Mouse (Mus musculus) hindbrain, embryonic 12.5 days (tissue): ENCODE data around the gene Slc45a1. TPM values are rescaled to one million over a fixed set of nuclear protein-coding genes. Genes with fewer than 3 reads are reported as not detected.
A peak's percentile ranks its signal among the peaks of the same experiment; 100 is the strongest.

Source experiments
- ATAC-seq: fragments of 200-750 bp; cut with Nextera tagmentation; 2 replicates; pipeline ENCODE4 v1.8.0; 2017; ENCODE audit warnings: moderate TSS enrichment; ENCODE audit not compliant: low FRiP score
- H3K27ac ChIP-seq: fragments of 300-500 bp; sonication (generic); 2 replicates; pipeline ENCODE4 v1.5.1; 2016; ENCODE audit warnings: mild to moderate bottlenecking
- H3K27me3 ChIP-seq: fragments of 300-500 bp; sonication (generic); 2 replicates; pipeline ENCODE4 v1.6.1; 2016; ENCODE audit warnings: mild to moderate bottlenecking
- H3K36me3 ChIP-seq: fragments of 300-500 bp; sonication (generic); 2 replicates; pipeline ENCODE4 v1.6.1; 2016; ENCODE audit warnings: mild to moderate bottlenecking
- H3K4me1 ChIP-seq: fragments of 300-500 bp; sonication (generic); 2 replicates; pipeline ENCODE4 v1.6.1; 2016
- H3K4me2 ChIP-seq: fragments of 300-500 bp; sonication (generic); replicated peaks from 2 replicates; pipeline ENCODE4 v1.6.1; 2016; ENCODE audit warnings: mild to moderate bottlenecking
- H3K4me3 ChIP-seq: fragments of 300-500 bp; sonication (generic); 2 replicates; pipeline ENCODE4 v1.5.1; 2016; ENCODE audit warnings: mild to moderate bottlenecking
- H3K9ac ChIP-seq: fragments of 300-500 bp; sonication (generic); 2 replicates; pipeline ENCODE4 v1.6.1; 2016; ENCODE audit warnings: mild to moderate bottlenecking, moderate library complexity
- H3K9me3 ChIP-seq: fragments of 300-500 bp; sonication (generic); replicated peaks from 2 replicates; pipeline ENCODE4 v1.6.1; 2016; ENCODE audit warnings: mild to moderate bottlenecking
- WGBS: fragments of 180-500 bp; shearing (Covaris S2); methylation state at CpG from one replicate; pipeline ENCODE4 v1.1.7; 2016; 5-methylcytosine and 5-hydroxymethylcytosine counted together
- polyA plus RNA-seq: library from polyadenylated mRNA; unstranded; fragments of >200 nt; fragmentation: Nextera tagmentation; extraction: Ambion mirVana; gene quantifications from 2 replicates; pipeline ENCODE4 v1.2.1, GENCODE M21; 2016

Gene Slc45a1
- polyA plus RNA-seq: 12.4 and 14.1 TPM in 2 replicates

- ATAC-seq: peak; percentile 67
- Histone ChIP-seq H3K4me3 (peak within 1 kb of the TSS; percentile 52), H3K4me1 (peaks cover 12% of the 10 kb centered on the region; the same call in 1 of the 2 replicates), H3K36me3 (no peaks in the 10 kb centered on the region), H3K27me3 (peaks cover 26% of the 10 kb centered on the region; the same call in 1 of the 2 replicates), H3K9ac (peak within 1 kb of the TSS; percentile 76), H3K4me2 (peak within 1 kb of the TSS; percentile 66), H3K27ac (no peak within 1 kb of the TSS), H3K9me3 (0 out of 2 replicates have a peak, but pooled peaks cover 1% of the 10 kb centered on the region)
- WGBS: 7% methylated on average over 41 of the region's 41 CpGs
Measured at GRCm38 (mm10) chr4:150651390-150652277, at the start of gene Slc45a1. Gene Slc45a1 (minus strand): TSS chr4:150652174.

- Histone ChIP-seq H3K27me3 (0 out of 2 replicates have a peak, but pooled peaks cover 2% of the 10 kb centered on the region), H3K4me1 (no peaks in the 10 kb centered on the region), H3K9ac (no peak overlapping the region), H3K9me3 (no peaks in the 10 kb centered on the region), H3K4me3 (no peak overlapping the region), H3K36me3 (no peaks in the 10 kb centered on the region), H3K27ac (no peak overlapping the region), H3K4me2 (no peak overlapping the region)
- no peak for ATAC-seq
- 95% methylated on average over 9 of the region's 9 CpGs for WGBS
Measured at GRCm38 (mm10) chr4:150700849-150701248, 48.9 kb upstream of the Slc45a1 start.

GRCm38 (mm10) chr4:150694434-150695108 is 42.6 kb upstream of the Slc45a1 start:
- ATAC-seq: no peak
- no peak overlapping the region for H3K9ac ChIP-seq
- H3K36me3 ChIP-seq: no peaks in the 10 kb centered on the region
- H3K27ac ChIP-seq: no peak overlapping the region
- no peak overlapping the region for H3K4me3 ChIP-seq
- no peak overlapping the region for H3K4me2 ChIP-seq
- no peaks in the 10 kb centered on the region for H3K9me3 ChIP-seq
- no peaks in the 10 kb centered on the region for H3K4me1 ChIP-seq
- H3K27me3 ChIP-seq: no peaks in the 10 kb centered on the region
- WGBS: 79% methylated on average over 10 of the region's 10 CpGs

GRCm38 (mm10) chr4:150692861-150693403 is 41.0 kb upstream of the Slc45a1 start:
- no peaks in the 10 kb centered on the region for H3K27me3 ChIP-seq
- 71% methylated on average over 10 of the region's 10 CpGs for WGBS
- H3K9ac ChIP-seq: no peak overlapping the region
- no peaks in the 10 kb centered on the region for H3K9me3 ChIP-seq
- ATAC-seq: no peak
- H3K36me3 ChIP-seq: no peaks in the 10 kb centered on the region
- H3K4me2 ChIP-seq: no peak overlapping the region
- no peaks in the 10 kb centered on the region for H3K4me1 ChIP-seq
- H3K27ac ChIP-seq: no peak overlapping the region
- H3K4me3 ChIP-seq: no peak overlapping the region

- H3K4me1 ChIP-seq: peaks cover 7% of the 10 kb centered on the region; the same call in 1 of the 2 replicates
- no peak for ATAC-seq
- WGBS: 80% methylated on average over 3 of the region's 3 CpGs
- no peaks in the 10 kb centered on the region for H3K9me3 ChIP-seq
- no peak overlapping the region for H3K27ac ChIP-seq
- H3K9ac ChIP-seq: no peak overlapping the region
- no peak overlapping the region for H3K4me3 ChIP-seq
- H3K27me3 ChIP-seq: no peaks in the 10 kb centered on the region
- no peak overlapping the region for H3K4me2 ChIP-seq
- H3K36me3 ChIP-seq: no peaks in the 10 kb centered on the region
Measured at GRCm38 (mm10) chr4:150690759-150691158, 38.8 kb upstream of the Slc45a1 start.

- no peak for ATAC-seq
- H3K9me3 ChIP-seq: no peaks in the 10 kb centered on the region
- no peak overlapping the region for H3K27ac ChIP-seq
- H3K4me3 ChIP-seq: no peak overlapping the region
- H3K36me3 ChIP-seq: no peaks in the 10 kb centered on the region
- H3K27me3 ChIP-seq: no peaks in the 10 kb centered on the region
- no peak overlapping the region for H3K9ac ChIP-seq
- peaks cover 16% of the 10 kb centered on the region for H3K4me1 ChIP-seq
- H3K4me2 ChIP-seq: no peak overlapping the region
- WGBS: 92% methylated on average over 10 of the region's 10 CpGs
Measured at GRCm38 (mm10) chr4:150689553-150689952, 37.6 kb upstream of the Slc45a1 start.

DNA sequence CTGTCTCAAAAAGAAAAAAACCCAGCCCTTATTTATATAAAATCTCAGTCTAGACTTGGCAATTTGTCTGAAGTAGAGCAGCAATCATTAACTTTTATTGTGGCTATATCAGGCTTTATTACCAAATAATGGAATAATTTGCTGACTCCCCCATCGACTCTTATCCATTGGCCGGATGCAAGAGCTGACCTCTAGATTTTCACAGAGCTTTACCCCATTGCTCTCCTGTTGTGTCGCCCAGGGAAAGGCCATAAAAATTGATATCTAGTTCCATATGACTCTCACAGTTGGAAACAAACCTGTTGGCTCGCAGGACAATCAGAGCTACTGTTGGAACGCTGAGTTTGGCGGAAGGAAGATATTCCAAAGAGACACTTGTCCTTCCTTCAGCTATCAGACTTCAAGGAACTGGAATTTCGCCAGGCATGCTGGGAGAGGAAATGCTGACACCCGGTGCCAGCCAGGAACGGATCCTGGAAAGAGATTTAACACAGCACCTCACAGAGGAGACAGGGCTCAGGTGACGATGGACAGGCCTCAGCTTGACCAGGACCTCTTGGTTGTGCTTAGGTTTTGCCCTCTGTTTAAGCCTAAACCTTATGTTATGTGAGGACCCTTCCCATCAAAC is 35.3 kb upstream of the Slc45a1 start:
- Histone ChIP-seq H3K4me3 (no peak overlapping the region), H3K27ac (no peak overlapping the region), H3K36me3 (no peaks in the 10 kb centered on the region), H3K27me3 (no peaks in the 10 kb centered on the region), H3K9me3 (no peaks in the 10 kb centered on the region), H3K4me1 (peaks cover 16% of the 10 kb centered on the region), H3K9ac (no peak overlapping the region), H3K4me2 (no peak overlapping the region)
- whole genome bisulfite sequencing: 79% methylated on average over 10 of the region's 10 CpGs
- ATAC-seq: no peak

DNA sequence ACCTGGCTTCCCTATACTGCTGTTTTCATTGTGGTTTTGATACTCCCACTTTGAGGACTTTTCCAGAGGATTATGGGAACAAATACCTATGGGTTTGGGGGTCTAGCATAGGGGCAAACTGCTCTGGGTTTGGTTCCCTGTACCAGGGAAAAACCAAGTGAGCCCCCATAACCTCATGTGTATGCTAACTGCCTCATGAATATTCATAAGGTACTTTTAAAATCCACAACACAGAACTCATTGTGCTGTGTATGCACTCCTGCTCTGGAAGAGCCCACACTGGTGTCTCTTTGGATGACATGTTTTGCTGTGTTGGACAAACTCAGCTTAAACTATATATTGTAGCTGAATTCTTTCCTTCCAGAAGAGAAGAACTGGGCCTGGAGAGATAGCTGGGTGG is 34.6 kb upstream of the Slc45a1 start:
- Histone ChIP-seq H3K27ac (0 out of 2 replicates have a peak overlapping the region, but pooled peaks have one; percentile 26), H3K36me3 (no peaks in the 10 kb centered on the region), H3K9ac (no peak overlapping the region), H3K4me3 (no peak overlapping the region), H3K27me3 (no peaks in the 10 kb centered on the region), H3K9me3 (no peaks in the 10 kb centered on the region), H3K4me1 (peaks cover 16% of the 10 kb centered on the region), H3K4me2 (no peak overlapping the region)
- ATAC-seq: 0 out of 2 replicates have a peak, but pooled peaks have one; percentile 32

DNA sequence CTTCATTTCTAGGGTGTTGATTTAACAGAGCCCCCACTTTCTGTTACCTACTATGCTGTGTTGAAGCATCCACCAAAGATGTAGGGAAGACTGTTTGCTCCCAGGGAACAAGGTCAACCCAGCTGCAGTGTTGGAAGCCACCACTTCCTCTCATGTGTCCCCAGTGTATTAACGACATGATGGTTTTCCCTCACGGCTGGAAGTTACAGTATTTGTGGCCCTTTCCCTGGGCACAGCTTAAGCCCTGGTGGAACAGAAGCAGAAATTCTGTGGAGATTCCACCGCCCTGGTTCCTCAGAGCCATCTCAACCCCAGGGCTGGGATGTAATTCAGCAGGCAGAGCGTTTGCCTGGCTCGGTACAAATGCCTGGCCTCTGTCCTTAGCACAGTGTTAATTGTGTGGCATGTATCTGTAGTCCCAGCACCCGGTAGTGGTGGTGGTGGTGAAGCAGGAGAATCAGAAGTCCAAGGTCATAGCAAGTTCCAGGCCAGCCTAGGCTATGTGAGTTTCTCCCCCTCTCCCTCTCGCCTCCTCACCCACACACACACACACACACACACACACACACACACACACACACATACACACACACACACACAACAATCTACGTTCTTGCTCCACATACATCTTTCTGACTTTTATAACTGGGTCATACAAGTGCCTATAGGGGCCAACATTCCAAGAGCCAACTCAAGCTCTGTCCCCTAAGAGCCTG is 34.0 kb upstream of the Slc45a1 start:
- Histone ChIP-seq H3K4me3 (no peak overlapping the region), H3K9me3 (0 out of 2 replicates have a peak, but pooled peaks cover 1% of the 10 kb centered on the region), H3K36me3 (no peaks in the 10 kb centered on the region), H3K27me3 (no peaks in the 10 kb centered on the region), H3K9ac (no peak overlapping the region), H3K27ac (no peak overlapping the region), H3K4me1 (peaks cover 16% of the 10 kb centered on the region), H3K4me2 (no peak overlapping the region)
- ATAC-seq: no peak
- 59% methylated on average over 7 of the region's 8 CpGs for WGBS

DNA sequence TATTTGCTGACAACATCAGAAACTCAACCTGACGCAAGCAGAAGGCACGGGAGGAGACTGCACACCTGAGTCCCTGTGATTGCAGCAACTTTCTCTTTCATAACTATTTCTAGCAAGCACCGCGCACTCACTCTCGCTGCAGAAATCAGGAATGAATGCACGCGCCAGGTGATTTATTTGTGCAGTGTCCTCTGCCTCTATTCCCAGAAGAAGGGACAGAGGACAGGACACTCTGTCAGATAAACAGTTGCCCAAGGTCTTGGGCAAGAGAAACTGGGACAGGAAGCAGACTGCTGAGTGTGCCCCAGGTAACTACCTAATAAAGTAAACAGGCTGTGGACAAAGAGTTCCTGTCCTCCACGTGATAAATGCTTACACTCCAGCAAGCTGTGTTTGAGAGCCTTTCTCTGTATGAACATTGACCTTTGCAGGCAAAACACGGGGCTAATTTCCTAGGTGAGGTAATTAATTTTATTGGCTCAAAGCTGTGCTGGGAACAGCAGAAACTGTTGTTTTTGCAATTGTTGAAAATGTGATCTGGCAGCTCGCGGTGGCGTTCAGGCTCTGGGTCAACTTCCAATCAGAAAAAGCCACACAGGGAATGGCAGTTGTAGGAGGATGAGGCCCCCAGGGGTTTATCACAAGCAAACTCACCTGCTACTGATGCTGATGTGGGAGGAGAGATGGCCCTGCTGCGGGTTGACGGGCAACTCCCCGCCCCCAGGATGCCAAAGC is 33.2 kb upstream of the Slc45a1 start:
- H3K4me2 ChIP-seq: no peak overlapping the region
- no peaks in the 10 kb centered on the region for H3K27me3 ChIP-seq
- 0 out of 2 replicates have a peak, but pooled peaks cover 7% of the 10 kb centered on the region for H3K9me3 ChIP-seq
- H3K36me3 ChIP-seq: no peaks in the 10 kb centered on the region
- no peak for ATAC-seq
- no peak overlapping the region for H3K27ac ChIP-seq
- H3K4me1 ChIP-seq: peaks cover 16% of the 10 kb centered on the region
- H3K9ac ChIP-seq: no peak overlapping the region
- 62% methylated on average over 15 of the region's 15 CpGs for WGBS
- no peak overlapping the region for H3K4me3 ChIP-seq

DNA sequence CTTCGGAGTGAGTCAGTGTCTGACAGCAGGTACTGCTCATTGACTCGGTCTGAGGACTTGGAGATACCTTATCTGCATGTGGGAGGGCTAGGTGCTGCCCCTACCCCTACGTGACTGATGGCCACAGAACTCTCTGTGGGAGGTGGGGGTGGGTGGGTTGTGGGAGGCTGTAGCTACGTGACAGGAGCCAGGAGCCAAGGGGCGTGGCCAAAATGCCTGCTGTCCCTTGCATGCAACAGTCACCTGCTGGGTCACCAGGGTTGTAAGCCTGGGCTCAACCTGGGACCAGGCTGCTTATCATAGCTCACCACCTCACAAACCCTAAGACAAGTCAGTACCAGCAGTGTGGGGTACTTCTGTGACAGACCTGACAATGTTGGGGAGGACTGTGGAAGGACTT is 28.4 kb upstream of the Slc45a1 start:
- no peaks in the 10 kb centered on the region for H3K36me3 ChIP-seq
- 0 out of 2 replicates have a peak, but pooled peaks cover 7% of the 10 kb centered on the region for H3K9me3 ChIP-seq
- H3K4me1 ChIP-seq: peaks cover 16% of the 10 kb centered on the region
- H3K27me3 ChIP-seq: no peaks in the 10 kb centered on the region
- H3K27ac ChIP-seq: no peak overlapping the region
- no peak overlapping the region for H3K4me3 ChIP-seq
- no peak overlapping the region for H3K9ac ChIP-seq
- ATAC-seq: no peak
- H3K4me2 ChIP-seq: no peak overlapping the region
- WGBS: 69% methylated on average over 5 of the region's 5 CpGs
